Mouse (Mus musculus): Measurements from ENCODE around the gene Rps27rt. TPM values are rescaled to one million over a fixed set of nuclear protein-coding genes. Genes with fewer than 3 reads are reported as not detected.

Gene Rps27rt
- total RNA-seq, 2 experiments from 2014 or later: 41.4 to 81.7 TPM

- no peak for ATAC-seq (replicated peaks; ENCODE audit: low FRiP score, poor library complexity, severe bottlenecking)
These were observed 49.4 kb downstream of the Rps27rt start for GRCm38 (mm10) chr9:114933037-114933722.

- ATAC-seq (replicated peaks; ENCODE audit: low FRiP score, poor library complexity, severe bottlenecking): no peak
These were observed 49.9 kb downstream of the Rps27rt start for GRCm38 (mm10) chr9:114932607-114933006.

Other genes with a start within 250 kb of the Rps27rt start
- gene Cmtm7, start 200.9 kb downstream of the Rps27rt start, total RNA-seq (2015; ENCODE audit: low replicate concordance): 64.1 and 71.7 TPM in 2 replicates
- 46.0 and 46.4 TPM in 2 replicates for gene Cmtm7, start 200.9 kb downstream of the Rps27rt start, total RNA-seq (2017; ENCODE audit: low replicate concordance)
- 5.4 TPM in 1 of 2 replicates, not detected in the other for gene Cmtm8, start 138.6 kb downstream of the Rps27rt start, total RNA-seq (2015; ENCODE audit: low replicate concordance)
- gene Cmtm8, start 138.6 kb downstream of the Rps27rt start, total RNA-seq (2017; ENCODE audit: low replicate concordance): not detected in 2 replicates
- 8.6 and 12.2 TPM in 2 replicates for gene Gpd1l, start 48.8 kb downstream of the Rps27rt start, total RNA-seq (2015; ENCODE audit: low replicate concordance)
- 3.3 and 7.6 TPM in 2 replicates for gene Gpd1l, start 48.8 kb downstream of the Rps27rt start, total RNA-seq (2017; ENCODE audit: low replicate concordance)
- gene Osbpl10, start 4.2 kb downstream of the Rps27rt start, total RNA-seq (2015; ENCODE audit: low replicate concordance): not detected in 2 replicates
- gene Osbpl10, start 4.2 kb downstream of the Rps27rt start, total RNA-seq (2017; ENCODE audit: low replicate concordance): 0.39 TPM in 1 of 2 replicates, not detected in the other

All from erythroid progenitor cell, adult 5-6 weeks (primary cell).